Mouse (Mus musculus) spleen, adult 18-20 months (tissue): ENCODE results near the gene Glt8d2.

Experiments
- DNase-seq, 2 experiments: peaks; one replicate each; pipeline ENCODE4 v3.0.0; 2022; ENCODE audit warnings: mixed read lengths in 2 of 2

Glt8d2 gene

DNA sequence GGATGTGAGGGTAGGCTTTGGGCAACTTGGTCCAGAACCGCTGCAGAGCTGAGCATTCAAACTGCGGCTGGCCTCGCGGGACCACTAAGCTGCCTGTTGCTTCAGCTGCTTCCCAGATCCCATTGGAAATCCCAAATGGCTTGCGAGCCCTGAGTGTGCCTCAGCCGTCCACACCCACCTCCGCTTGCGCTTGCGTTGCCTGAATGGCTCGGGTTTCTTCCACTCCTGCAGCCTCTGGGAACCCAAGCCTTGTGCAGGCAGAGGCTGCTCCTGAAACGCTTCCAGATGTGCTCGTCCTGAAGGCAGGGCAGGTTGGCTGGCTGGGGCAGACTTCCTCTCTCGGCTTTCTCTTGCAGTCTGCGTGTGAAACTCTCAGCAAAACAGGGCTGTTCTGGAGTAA lies at the start of gene Glt8d2:
Gene Glt8d2 (minus strand): TSS at position 157 of the 400 bp plus-strand sequence.
- DNase-seq = no peak

DNA sequence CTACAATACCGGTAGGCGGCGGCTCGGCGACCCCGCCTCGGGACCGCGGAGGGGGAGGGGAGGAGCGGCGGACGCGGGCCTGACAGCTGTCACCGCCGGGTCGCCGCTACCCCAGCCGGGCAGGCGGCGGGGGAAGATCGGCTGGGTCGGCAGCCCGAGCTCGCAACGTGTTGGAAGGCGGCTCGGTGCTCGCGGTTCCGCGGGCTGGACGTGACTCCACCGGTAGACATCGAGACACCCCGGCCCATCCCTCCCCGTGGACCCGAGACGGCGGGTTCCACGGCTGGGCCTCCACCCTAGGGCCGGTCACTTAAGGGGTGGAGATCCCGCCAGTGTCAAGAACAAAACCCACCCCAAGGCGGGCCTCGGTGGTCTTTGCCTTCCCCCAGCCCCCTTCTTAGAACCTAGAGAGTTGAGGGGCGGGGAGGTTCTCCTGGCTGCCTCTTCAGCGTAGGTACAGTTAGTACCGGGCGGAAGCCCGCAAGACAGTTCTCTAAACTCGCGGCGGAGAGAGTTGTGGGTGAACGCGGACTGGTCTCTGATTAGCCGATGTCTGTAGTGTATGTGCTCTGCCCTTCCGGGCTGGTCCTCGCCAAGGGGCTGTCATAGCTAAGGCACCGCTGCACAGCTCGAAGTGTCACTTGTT lies 9.0 kb upstream of the Glt8d2 start:
- peak in 1 of 2 experiments; percentile 31 for DNase-seq

DNA sequence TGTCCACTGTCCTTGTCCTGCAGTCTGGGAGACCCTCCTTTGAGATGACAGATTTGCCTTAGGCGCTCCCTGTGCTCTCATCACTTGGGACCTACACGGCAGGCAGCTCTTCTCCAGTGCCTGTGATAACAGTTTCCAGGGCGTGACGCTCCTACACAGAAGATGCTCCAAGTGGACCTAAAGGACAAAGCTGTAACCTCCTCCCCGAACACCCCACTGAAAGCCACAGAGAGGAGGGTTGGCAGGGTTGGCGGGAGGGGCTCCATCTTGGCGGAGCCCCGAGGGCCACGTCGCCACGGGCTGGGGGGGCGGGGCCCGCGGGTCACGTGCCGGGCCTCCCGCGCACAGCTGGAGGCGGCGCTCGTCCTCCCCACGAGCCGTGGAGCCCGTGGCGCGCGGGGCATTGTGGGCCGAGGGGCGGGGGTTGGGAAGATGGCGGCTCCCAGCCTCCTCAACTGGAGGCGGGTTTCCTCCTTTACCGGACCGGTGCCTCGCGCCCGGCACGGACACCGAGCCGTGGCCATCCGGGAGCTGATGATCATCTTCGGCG lies 8.3 kb upstream of the Glt8d2 start:
- DNase-seq = peak; percentile 82 to 92

DNA sequence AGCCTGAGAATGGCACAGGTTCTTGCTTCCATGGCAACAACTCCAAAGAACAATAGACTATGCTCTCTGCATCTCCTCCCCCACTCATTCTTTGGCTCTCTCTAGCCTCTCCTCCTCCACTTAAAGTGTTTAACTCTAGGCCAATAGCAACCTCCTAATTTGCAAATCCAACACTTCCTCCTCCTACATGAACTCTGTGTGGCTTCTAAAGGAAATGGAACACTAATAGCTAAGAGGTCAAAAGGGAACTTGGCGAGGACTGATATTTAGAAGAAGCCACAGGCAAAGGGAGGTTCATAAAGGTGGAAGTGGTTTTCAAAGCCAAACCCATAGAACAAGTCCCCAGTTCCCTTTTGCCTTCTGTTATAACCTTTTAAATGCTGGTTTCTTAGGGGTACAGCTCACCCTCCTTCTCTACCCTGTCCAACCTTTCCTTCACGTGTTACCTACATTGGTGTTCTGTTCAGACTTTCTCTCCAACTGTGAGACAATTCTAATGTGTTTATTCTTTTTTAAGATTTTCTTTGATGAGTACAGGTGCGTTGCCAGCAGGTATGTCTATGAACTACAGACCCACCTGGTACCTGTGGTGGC lies 7.0 kb upstream of the Glt8d2 start:
- no peak for DNase-seq

DNA sequence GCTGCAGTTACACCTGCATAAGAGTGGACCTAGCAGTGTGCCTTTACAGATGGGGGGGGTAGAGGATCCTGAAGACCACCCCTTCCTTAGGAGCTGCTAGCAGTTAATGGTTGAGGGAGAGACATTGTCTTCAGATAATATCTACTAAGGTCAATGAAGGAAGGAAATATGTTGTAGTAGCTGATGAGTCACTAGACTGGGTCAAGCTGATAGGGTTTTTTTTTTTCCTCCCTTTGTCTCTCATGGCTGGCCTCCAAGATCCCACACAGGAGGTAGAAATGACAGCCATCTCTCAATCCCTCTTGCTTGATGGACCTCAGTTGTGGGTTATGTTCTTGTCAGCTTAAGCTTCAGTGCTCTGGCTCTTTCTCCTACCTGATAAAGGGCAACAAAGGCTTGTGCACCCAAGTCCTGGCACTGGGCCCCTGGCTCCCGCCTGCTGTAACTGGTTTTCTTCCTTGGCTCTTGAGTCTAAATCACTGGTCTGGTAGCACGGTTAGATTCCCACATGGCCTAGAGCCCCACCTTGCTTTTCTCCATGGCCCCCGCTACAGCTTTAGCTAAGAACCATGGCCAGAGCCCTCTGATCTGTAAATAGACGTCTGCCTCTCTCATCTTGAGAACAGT lies 6.1 kb upstream of the Glt8d2 start:
- no peak for DNase-seq

DNA sequence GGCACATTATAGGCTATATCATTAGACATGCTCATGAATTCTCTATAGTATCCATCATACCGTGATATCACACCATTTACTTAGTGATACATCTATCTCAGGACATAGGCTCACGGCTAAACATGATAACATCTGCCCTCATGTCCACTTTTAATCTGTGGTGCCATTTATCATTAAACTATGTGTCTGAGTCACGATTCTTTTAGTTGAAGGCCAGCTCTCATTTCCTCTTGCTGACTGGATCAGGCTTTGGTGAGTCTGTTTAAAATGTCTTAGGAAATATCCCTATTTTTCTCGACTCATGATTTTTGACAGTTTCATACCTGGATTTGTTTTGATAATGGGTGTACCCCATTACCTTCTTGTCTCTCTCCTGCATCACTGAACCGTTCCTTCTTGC lies 5.5 kb upstream of the Glt8d2 start, which contains the start of gene Hcfc2:
Gene Hcfc2 (plus strand): TSS at position 205 of the 400 bp plus-strand sequence.
- DNase-seq = no peak

DNA sequence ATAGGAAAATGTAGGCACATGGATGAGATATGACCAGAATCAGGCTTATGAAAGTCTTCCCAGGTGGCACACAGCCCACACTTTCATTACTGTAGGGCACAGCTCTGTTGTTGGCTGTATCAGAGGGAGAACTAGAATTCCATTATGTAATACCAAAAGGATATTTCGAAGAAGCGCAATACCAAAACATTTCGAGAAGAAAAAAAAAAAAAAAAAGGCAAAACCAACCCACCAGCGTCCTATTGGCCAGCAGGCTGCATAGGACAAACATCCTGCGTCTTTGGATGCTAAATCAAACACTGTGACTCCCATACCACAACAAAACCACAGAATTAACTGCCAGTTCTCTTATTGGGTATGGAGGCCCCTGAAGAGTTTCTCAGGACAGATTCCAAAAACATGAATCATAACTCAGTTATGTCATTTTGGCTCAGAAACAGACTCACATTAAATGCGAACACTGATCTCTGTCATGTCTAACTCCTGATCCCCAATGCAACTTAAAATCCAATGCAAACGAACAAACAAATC lies 704 bp downstream of the Glt8d2 start:
- no peak for DNase-seq

DNA sequence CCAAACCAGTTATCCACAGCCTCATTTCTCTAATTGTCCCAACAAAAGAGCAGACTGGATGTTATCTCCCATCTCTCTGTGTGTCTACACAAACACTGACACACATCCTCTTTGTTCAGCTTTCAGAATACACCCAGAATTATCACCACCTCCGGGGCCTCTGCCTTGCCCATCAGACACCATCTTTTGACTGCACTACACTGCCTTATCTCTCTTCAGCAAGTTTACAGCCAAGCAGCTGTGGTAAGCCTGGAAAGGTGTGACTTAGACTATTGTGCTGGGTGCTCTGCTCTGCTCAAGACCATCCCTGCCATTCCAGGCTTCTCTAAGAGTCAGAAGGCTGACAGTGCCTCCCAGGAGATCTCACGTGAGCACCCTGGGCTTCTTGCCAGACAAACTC lies 5.0 kb downstream of the Glt8d2 start:
- DNase-seq = no peak

DNA sequence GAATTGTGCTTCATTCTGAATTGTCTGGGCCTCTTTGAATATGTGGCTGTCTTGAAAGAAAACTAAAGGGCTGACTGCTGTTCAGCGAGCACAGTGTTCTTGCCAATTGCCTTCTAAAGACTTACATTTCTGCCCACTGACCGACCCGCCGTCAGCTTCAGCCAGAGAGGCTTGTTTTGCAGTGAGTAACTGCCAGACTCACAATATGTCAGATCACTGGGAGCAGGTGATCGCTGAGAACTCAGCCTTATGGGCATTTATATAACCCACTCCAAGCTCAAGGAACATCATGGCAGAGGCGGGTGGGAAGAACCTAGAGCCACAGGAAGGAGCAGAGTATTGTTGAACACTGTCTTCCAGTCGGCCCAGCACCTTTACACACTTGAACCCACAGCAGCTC lies 8.8 kb downstream of the Glt8d2 start:
- no peak for DNase-seq

DNA sequence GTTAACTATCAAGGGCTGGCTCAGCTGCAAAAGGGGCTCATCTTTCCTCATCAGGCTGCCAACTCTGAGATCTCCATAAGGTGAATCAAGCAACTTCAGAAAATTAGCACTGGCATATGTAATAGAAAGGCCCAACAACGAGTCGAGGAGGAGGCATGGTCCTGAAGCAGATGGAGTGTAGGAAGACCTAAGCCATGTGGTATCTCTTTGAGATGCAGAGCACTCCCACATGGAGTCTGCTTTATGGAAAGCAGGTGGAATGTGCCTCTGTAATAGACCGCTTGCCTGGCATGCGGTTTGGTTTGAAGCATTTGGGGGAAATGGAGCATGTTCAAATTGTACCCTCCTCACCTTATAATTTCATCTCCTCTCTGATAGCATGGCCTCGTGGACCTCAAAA lies 9.7 kb downstream of the Glt8d2 start:
- no peak for DNase-seq

DNA sequence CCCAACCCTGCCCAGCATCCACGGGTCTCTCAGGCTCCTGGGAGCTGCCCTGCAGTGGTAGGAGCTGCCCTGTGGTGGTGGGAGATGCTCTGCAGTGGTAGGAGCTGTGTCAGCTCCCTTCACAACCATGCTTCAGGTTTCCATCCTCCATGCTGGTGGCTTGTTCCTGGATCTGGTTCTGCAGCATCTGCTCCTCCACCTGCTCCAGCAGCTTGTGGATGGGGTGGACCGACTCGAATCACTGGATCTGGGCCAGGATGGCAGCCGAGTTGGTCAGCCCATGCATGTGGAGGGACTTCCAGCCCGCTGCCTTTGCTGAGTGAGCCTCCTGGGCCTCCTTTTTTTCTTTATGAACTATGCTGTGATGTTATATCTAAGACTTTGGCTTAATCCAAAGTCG lies 13.5 kb downstream of the Glt8d2 start:
- DNase-seq = no peak

DNA sequence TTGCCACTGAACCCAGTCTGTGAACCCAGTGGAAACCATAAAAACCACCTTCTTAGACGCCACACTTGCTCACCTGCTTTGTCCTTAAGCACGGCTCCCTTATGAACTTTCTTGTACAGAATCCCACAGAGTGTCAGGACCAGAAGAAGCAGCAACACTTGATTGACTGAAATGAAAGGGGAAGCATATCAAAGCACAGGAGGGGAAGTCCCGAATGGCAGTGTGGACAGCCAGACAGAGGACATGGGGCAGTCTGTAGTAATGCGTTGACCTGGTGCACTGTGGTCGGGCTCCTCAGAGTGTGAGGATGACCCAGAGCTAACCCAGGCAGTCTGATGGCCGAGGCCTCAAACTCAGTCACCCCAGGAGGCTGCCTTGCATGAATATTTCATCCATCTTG lies 20.2 kb downstream of the Glt8d2 start:
- no peak for DNase-seq

DNA sequence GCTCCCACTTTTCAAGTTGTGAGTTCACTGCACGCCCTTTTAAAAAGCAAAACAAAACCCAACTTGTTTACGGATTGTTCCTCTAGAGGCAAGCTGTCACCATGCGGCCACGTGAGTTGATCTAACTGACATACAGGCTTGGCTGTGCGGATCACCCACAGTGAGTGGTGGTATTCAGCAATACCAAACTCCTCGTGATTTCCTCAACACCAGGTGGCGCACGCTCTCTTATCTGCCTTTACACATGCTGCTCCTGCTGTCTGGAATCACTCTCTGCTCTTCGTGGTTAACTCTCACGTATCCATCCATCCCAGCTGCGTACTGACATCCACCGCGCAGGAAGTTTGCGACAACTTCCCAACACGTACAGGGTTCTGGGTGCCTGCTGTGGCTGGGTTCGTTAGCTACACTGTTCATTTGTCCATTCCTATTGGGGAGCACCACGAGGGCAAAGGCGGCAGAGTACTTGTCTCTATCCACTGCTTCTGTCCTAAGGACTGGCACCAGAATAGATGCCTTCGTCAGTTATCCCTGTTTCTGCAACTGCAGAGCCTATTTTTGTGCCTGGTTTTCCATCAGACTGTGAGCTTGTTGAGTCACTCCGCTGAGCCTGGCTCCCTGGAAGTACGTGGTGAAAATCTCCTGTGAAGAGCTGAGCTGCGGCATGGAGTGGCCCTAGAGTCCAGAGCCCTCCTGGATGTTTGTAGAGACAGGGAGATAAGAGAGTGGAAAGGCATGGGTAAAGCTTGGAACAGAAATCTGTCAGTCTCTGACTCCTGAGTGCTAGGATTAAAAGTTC lies 23.8 kb downstream of the Glt8d2 start:
- peak; percentile 59 to 80 for DNase-seq

DNA sequence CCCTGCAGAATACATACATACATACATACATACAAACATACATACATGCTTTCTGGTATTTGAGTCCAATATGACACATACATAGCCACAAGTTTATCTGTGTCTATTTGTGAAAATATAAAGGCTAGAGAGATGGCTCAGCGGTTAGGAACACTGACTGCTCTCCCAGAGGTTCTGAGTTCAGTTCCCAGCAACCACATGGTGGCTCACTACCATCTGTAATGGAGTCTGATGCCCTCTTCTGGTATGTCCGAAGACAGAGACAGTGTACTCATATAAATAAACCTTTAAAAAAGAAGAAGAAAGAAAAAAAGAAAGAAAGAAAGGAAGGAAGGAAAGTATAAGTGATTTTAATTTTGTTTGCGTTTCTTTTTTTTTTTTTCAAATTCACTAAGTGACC lies 24.5 kb downstream of the Glt8d2 start:
- no peak for DNase-seq

DNA sequence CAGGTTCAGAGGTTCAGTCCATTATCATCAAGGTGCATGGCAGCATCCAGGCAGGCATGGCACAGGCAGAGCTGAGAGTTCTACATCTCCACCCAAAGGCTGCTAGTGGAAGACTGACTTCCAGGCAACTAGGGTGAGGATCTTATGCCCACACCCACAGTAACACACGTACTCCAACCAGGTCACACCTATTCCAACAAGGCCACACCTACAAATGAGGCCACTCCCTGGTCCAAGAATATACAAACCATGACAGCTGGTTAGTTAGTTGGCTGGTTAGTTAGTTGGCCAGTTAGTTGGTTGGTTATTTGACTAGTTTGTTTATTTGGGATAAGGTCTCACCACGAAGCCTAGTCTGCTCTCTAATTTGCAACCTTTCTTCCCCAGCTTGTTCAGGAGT lies 27.2 kb downstream of the Glt8d2 start:
- DNase-seq = no peak

DNA sequence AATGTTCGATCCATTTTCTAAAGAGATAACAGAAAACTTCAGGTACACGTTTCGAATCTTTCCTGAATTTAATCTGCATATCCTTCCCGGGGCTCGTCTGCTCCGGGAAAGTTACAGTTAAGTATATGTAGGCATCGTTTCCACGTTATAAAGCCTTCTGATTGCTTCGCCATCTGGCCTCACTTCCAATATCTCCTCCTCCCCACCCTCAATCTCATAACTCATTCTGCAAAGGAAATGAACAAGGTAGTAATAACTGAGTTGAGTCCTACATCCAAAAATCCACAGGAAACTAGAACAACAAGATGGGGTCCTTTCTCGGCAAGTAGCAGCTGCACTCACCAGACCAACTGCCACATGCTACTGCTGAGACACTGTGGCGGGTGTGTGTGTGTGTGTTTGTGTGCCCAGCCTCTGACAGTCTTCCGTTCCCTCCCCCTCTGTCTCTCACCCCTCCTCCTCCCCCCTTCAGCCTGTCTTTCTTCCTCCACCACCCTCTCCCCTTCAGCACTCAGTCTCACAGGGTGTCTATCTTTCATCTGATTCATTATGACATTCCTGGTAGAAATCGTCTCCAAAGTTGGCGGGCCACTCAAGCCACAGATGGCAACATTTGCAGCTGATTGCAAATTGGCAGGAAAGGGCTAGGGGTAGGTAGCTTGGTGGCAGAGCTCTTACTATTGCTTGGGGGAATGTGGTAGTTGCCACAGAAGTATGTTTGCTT lies 28.0 kb downstream of the Glt8d2 start:
- DNase-seq = no peak

DNA sequence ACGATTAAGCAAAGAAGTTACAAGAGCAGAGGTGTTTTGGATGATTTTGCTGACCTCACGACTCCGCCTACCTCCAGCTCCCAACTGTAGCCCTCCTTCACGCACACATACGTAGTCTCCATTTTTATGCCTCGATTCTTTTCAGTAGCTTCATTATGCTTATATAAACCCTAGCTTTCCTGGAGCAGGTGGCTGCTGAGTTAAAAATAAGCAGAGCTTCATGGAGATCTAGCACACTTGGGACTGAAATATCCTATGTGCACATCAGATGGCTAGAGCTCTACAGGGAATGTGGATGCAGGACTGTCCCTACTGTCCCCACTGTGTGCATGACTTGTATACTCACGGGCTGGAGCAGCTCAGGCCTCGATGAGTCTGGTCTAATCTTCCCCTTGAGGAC lies 28.6 kb downstream of the Glt8d2 start:
- no peak for DNase-seq

DNA sequence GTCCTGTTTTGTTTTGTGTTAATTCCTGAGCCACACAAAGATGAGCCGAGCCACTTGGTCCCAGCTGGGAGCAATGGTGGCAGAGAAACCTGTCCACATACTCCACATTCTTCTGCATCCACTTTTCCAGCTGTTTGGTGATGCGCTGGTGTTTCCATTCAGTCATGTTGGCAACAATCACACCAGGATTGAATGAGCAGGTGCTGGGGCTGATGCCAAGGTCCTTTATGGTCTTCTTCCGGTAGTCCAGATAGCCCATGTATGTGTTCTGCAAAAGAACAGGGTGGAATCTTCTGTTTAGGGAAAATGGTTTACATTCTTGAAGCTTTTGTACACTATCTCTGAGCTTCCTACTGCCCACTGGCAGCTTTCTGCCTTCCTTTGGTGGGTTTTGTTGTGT lies 35.9 kb downstream of the Glt8d2 start:
- DNase-seq = no peak

DNA sequence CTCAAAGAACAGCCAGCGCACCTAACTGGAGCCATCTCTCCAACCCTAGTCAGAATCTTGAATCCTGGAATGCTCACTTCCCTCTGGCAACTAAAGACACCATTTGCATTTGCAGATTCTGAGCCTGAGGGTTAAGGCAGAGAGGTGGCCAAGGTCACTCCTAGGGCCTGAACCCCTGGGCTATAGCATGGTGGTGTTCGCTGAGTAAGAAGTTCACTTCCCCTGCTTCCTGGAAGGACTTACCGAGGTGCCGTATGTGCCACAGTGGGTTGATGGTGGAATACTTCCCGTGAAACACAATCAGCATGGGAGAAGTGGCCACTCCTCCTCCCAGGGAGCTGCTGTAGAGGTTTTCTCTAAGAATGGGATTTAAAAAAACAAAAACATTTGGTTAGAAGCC lies 37.8 kb downstream of the Glt8d2 start:
- DNase-seq = no peak

DNA sequence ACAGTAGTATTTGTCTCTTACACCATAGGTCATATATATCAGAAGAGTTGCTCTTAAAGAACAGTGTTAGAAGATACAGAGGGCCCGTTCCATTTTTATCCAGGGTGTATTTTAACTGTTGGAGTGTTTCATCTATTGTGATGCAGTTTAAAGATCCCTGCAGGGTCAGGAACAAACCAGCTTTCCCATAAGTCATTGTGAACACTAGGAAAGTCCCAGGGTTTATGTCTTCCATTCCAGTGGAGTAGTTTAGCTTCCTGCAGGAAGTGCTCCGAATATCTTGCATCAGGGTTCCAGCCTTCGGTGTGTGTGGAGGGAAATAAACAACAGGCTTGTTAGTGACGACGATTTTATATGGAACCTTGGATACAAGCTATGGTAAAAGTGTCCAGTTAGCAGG lies 39.2 kb downstream of the Glt8d2 start:
- DNase-seq = no peak

DNA sequence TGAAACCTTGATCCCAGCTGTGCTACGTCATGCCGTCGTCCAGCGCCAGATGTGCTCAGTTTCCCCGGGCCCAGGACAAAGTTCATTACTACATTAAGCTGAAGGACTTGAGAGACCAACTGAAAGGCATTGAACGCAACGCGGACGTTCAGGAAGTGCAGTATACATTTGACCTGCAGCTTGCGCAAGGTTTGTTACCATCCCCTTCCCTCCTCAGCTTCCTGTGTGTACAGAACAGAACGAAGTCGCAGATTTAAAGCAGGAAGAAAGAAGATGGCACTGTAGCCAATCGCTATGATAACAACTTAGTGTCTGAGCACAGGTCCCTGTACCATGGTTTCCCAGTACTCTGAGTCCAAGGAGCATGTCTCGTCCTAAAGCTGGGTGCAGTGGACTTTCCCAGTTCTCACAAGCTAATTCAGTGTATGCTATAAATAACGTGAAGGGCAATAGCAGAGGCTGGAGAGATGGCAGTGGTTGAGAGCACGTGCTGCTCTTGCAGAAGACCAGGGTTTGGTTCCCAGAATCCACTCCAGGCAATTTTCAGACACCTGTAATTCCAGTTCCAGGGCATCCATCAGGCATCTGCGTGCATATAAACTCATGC lies 43.1 kb downstream of the Glt8d2 start:
- DNase-seq = no peak

DNA sequence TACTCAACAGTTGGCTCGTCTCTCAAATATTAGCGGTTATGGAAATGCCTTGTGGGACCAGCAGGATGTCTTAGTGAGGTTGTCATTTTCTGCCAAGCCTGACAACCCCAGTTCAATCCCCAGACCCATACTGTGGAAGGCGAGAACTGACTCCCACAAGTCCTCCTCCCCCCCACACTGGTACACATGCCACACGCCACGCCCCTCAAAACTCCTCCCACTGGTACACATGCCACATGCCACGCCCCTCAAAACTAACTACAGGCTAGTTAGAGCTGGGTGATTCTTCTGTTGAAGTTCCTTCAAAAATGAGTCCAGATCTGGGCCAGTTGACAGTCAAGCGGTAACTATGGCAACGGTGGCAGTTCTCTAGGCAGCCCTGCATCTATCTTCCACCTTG lies 44.4 kb downstream of the Glt8d2 start:
- no peak for DNase-seq
